Mouse (Mus musculus): ENCODE measurements around the gene Mfsd11.

Mfsd11 gene

DNA sequence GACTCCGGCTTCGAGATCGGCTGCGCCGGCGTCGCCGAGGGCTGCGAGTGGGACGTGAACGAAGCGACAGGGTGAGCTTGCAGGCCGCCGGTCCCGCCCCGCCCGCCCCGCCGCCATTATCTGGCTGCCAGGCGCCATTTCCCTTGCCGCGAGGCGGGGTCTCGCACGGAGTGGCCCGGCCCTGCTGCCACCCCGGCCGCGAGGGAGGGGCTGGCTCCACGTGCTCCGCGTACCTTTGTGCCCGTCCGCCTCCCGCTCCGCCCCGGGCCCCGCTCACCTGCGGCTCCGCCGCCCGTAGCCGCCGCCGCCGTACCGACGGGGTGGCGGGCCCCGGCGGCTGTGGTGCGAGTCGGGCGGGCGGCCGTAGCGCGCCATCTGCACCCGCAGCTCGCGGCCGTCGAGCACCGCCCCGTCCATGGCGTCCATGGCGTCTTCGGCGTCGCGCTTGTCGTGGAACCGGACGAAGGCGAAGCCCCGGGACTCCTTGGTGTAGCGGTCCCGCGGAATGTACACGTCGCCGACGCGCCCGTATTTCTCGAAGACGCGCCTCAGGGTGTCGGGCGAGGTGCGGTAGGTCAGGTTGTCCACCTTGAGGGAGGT lies at the start of gene Mfsd11:
Mfsd11 (plus strand) TSS at position 150 of the 600 bp plus-strand sequence.
- in situ Hi-C loops (cut with MboI; ENCODE audit: low pct_unique_long_range_greater_than_20kb in 1 of 2, low sequenced_read_pairs in 2 of 2, unreplicated experiment in 1 of 2) = loop anchor here in 1 of 2 experiments (25.0 kb wide), 1 partner anchor 1440 kb away; the partner anchor contains the start of genes Atp5h, Kctd2 and Mrpl58

DNA sequence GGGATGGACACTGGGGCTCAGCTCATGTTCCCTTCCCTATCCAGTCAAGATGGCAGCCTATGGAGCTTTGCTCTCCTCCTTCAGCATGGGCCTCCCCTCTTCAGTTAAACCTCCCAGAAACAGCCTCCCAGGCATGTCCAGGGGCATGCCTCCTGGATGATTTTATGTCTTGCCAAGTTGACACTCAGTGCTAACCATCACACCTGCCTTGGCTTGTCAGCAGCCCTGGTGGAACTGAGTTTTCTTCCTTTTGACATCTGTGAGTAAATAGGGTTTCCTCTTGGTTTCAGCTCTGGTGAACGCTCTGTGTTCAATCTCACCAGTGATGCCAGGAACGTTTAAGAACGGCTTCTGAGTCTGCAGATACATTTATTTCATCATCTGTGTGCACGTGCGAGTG lies 49.5 kb upstream of the Mfsd11 start:
- in situ Hi-C loops (cut with MboI; ENCODE audit: low pct_unique_long_range_greater_than_20kb in 1 of 2, low sequenced_read_pairs in 2 of 2, unreplicated experiment in 1 of 2) = loop anchor here (5.0 to 10.0 kb wide), 2 partner anchors 158 to 160 kb away; no protein-coding TSS in a partner anchor

DNA sequence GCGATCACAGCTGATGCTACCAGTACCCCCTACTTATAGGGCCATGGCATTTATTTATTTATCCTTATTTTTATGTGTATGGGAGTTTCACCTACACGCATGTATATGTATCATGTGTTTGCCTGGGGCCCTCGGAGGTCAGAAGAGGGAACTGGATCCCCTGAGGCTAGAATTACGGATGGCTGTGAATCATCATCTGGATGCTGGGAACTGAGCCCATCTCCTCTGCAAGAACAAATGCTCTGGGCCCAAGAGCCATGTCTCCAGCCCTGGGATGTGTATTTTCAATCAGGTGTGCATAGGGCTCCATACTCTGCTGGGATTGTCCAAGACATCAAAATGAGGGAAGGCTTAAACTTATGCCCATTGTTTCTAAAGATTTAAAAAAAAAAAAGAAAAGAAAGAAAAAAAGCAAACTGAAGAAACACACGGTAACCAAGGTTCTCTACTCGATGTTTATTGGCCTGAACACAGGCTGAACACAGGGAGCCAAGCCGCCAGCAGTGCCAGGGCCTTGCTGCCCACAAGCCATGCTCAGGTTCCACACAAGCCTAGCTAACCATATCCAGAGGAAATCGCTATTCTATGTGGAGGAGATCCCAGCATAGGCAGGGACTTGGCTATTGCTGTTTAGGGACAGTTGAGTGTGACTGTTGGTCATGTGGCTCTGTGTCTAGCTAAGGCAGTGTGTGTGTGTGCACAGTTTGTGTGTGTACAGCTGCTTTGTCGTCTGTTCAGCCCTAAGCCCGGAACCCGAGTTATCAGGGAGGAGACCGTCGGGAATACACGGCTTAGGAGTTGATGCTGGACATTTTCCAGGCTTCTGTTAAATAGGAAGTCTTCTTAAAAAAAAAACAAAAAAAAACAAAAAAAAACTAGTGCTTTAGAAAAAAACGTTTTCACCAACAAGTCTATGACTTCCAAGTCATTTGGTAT lies 45.8 kb upstream of the Mfsd11 start:
- in situ Hi-C loops (cut with MboI; ENCODE audit: low pct_unique_long_range_greater_than_20kb in 1 of 2, low sequenced_read_pairs in 2 of 2, unreplicated experiment in 1 of 2) = loop anchor here in 1 of 2 experiments (10.0 kb wide), 1 partner anchor 162 kb away; no protein-coding TSS in a partner anchor

DNA sequence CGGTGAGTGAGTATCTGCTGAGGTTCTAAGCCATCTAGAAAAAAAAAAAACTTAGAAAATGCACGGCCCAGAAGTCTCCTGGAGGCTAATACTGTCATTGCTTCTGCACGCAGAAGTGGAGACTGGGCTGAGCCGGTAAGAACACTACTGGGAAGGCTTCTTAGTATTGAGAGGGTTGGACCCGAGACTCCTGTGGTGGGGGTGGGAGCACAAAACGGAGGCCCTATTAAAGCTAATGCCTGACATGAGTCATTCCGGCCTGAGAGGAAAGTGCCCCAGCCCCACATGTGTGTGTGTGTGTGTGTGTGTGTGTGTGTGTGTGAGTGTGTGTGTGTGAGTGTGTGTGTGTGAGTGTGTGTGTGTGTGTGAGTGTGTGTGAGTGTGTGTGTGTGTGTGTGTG lies 45.1 kb upstream of the Mfsd11 start:
- in situ Hi-C loops (cut with MboI; ENCODE audit: low pct_unique_long_range_greater_than_20kb in 1 of 2, low sequenced_read_pairs in 2 of 2, unreplicated experiment in 1 of 2) = loop anchor here in 1 of 2 experiments (10.0 kb wide), 1 partner anchor 162 kb away; no protein-coding TSS in a partner anchor

DNA sequence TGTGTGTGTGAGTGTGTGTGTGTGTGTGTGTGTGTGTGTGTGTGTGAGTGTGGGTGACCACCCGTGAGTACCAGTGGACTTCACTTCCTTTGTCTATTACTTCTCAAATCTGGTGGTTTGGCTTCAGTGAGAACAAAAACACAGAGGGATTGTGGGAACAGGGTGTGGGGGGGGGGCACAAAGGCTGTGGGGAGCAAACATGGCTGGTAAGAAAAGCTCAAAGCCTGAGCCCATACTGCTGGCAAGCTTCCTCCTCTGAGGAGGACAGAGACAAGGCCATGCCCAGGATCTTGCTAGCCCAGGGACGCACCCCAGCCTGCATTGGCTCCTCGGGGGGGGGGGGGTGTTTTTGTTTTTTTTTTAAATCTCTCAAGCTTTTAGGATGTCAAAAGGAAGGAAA lies 44.7 kb upstream of the Mfsd11 start:
- in situ Hi-C loops (cut with MboI; ENCODE audit: low pct_unique_long_range_greater_than_20kb in 1 of 2, low sequenced_read_pairs in 2 of 2, unreplicated experiment in 1 of 2) = loop anchor here in 1 of 2 experiments (10.0 kb wide), 1 partner anchor 163 kb away; no protein-coding TSS in a partner anchor

DNA sequence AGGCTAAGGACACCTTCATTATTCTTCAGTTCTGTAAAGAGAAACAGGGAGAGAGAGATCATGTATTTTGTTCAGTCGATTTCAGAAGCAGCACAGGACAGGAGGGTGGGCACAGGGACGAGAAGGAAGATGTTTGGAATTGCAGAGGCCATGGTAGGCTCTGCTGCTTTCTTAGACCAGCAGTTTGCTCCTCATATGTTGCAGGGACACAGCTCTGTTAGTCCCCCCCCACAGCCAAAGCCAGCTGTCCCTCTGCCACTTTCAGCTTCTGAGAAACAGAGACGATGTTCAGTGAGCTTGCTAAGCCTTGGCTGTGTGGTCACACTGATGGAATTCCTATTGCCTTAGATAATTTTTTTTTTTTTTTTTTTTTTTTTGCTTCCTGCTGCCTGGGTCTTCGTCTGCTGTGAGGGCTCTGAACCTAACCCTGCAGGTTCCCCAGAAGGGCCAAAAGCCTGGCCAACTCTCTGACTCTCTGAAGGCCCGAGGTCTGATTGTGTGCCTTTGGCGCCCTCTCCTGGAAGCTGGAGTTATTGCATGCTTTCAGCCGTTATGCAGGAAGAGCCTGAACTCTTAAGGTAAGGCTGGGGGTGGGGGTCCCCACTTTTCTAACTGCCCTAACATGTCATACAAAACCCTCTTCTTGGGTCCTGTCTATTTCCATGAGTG lies 44.2 kb upstream of the Mfsd11 start:
- in situ Hi-C loops (cut with MboI; ENCODE audit: low pct_unique_long_range_greater_than_20kb in 1 of 2, low sequenced_read_pairs in 2 of 2, unreplicated experiment in 1 of 2) = loop anchor here in 1 of 2 experiments (10.0 kb wide), 1 partner anchor 163 kb away; no protein-coding TSS in a partner anchor

DNA sequence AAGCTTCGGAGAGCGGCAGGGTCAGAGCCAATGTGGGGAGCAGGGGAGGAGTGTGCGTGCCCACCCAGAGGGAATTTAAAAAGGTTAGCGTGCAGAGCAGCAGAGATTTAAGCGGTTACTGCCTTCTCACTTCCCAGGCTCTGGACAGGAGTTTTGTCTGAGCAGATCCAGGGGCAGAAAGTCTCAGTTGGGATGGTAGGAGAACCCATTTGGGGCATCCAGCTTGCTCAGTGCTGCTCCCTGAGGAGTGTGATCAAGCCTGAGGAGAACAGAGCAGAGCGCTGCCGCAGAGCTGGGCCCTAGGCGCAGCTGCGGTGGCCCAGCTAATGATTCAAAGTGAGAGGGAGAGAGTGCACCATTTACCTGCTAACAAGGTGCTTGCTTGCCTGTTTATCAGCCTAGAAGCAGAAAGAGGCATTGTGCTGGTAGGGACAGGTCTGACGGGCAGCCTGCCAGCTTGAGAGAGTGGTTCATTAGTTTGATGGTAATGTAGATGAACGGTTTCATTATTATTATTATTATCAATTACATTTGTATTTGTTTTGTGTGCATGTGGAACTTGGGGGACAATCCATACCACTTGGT lies 43.3 kb upstream of the Mfsd11 start:
- in situ Hi-C loops (cut with MboI; ENCODE audit: low pct_unique_long_range_greater_than_20kb in 1 of 2, low sequenced_read_pairs in 2 of 2, unreplicated experiment in 1 of 2) = loop anchor here in 1 of 2 experiments (10.0 kb wide), 1 partner anchor 164 kb away; no protein-coding TSS in a partner anchor

DNA sequence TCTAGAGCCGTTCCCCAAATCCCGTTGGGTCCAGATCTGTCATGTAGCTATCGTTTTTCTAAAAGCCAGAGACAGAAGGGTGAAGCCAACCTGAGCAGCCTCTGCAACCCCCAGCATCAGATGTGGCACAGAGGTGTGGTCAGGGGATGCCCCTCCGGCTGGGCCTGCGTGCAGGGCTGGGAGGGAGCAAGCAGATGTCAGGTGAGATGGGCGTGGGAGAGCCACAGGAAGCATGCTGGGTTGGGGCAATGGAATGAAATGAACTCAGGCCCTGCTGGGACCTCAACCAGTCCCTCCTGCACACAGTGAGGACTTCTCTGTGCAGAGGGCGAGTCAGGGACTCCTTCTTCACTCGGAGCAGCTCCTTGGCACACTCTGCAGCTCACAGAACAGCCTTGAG lies 42.7 kb upstream of the Mfsd11 start:
- in situ Hi-C loops (cut with MboI; ENCODE audit: low pct_unique_long_range_greater_than_20kb in 1 of 2, low sequenced_read_pairs in 2 of 2, unreplicated experiment in 1 of 2) = loop anchor here in 1 of 2 experiments (10.0 kb wide), 1 partner anchor 165 kb away; no protein-coding TSS in a partner anchor

DNA sequence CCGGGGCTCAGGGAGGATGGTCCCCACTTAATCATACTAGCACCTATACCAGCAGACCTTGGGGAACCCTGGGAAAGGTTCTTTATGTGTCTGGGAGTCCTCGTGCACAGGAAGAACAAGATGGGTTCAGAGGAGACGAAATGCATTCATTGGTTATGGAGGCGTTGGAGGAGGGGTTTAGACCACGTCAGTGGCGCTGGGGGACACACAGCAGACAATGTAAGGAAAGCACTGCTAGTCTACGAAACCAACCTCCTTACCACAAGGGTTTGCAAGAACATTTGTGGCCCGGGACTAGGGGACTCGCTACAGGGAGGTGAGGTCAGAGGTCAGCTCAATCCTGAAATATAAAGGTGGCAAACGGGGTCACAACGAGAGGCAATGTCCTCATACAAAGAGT lies 41.7 kb upstream of the Mfsd11 start:
- in situ Hi-C loops (cut with MboI; ENCODE audit: low pct_unique_long_range_greater_than_20kb in 1 of 2, low sequenced_read_pairs in 2 of 2, unreplicated experiment in 1 of 2) = no loop called here

DNA sequence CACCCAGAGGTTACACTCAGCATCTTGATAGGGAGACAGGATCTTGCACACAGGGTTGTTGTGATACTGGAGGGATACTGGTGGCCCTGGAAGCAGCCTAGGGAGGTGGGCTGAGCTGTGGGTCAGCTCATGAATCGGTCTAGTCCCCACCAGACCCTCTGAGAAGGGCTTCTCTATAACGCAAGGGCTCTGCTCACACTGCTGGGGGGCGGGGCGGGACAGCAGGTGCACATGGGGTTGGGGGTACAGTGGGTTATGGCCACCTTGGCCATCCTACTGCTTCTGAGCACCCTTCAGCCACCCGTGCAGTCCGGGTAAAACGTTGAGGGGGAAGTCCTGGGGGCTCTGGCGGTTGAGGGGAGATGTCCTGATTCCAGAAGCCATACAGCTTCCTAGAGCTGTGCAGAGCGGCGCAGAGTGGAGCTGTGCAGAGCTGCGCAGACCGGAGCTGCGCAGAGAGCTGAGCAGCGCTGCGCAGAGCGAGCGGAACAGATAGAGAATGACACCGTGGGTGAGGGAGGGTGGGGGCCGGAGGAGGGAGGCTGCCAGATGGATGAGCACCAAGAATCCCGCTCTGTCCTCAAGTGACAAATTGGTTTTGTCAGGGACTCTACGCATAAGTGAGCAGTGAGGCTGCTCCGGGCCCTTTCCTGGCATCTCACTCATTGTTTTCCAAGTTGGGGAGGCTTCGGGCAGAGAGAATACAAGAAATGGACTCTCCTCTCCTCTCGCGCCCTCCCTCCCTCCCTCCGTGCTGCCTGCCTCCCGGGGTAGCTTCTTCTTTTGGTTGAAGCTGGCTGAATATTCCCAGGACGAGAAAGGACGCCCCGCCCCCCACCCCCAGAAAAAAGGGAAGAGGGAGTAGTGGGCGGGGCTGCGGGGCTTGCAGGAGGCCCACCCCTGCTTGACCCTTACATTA lies 41.0 kb upstream of the Mfsd11 start:
- in situ Hi-C loops (cut with MboI; ENCODE audit: low pct_unique_long_range_greater_than_20kb in 1 of 2, low sequenced_read_pairs in 2 of 2, unreplicated experiment in 1 of 2) = no loop called here

DNA sequence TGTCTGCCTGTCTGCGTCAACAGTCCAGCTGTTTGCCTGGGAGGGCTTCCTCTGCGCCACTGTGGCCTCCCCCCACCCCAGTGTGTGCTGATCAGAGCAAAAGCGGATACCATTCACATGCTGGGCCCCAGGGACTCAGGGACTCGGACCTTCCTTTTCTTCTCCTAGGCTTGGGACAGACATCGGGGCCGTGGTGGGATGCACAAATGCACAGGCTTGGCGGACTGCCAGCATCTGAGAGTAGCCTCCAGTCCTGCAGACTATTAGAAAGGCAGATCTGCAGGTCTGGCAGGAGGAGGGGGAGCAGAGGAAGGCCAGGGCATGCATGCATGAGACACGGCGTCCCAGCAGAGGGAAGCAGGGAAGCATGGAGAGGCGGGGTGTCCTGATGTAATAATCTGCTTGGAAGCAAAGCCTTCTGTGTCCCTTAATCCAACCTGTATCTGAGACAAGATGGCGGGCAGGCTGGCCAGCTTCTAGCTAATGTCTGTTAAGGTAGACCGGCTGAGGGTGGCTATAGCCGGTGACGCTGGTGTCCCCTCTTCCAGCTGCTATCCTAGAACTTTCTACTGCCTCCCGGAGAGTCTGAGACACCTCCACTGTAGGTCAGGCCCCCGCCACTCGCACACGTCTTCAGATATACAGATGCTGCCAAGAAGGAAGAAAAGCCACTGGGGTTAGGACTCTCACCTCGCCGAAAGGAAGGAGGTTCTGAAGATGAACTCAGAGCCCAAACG lies 39.3 kb upstream of the Mfsd11 start:
- in situ Hi-C loops (cut with MboI; ENCODE audit: low pct_unique_long_range_greater_than_20kb in 1 of 2, low sequenced_read_pairs in 2 of 2, unreplicated experiment in 1 of 2) = no loop called here

DNA sequence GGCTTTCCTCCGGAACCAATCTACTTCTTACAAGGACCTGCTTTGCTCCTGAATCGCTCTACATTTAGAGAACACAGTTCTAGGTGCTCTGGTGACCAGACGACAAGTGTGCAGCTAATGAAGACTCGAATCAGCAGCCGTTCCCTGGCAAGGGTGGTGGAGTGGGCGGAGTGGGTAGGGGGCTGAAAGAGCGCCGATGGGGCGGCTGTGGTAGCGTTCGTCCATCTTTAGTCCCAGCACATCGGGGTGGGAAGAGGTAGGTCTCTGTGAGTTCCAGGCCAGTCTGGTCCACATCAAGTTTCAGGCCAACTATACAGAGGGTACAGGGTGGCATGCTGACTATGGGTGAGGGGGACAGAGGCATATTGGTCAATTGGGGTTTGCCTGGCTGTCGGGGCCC lies 38.6 kb upstream of the Mfsd11 start:
- in situ Hi-C loops (cut with MboI; ENCODE audit: low pct_unique_long_range_greater_than_20kb in 1 of 2, low sequenced_read_pairs in 2 of 2, unreplicated experiment in 1 of 2) = no loop called here

DNA sequence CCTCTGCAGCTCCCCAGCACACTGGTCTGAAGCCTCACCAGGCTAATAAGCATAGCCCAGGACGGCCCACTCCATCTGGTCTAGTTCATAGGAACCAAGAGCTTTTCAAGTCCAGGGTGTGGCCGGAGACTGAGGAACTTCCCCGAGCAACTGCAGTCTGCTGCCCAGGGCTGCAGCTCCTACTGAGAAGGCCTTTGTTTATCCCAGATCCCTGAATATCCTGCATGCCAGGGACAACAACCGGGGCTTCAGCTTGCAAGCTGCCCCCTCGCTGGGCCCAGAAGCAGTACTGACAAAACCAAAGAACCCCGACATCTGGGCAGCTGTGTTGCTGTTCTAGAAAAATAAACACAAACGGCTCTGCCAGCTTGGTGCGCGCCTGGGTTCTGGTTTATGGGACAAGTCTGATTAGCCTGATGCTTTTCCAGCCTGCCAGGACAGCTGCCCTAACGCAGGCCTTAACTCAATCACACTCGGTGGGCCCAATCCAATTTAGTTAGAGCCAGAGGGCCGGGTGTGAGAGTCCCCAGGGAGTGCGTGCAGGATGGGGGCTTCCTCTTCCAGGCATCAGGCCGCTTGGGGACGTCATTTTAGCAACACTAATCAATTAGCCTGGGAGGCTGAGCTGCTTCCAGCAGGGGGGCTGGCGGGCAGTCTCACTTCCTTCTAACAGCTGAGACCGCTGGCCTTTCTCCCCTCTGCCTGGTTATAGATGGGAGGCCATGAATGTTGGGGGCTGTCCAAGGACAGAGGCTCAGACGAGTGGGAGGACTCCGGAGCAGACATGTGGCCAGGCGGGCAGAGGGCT lies 38.0 kb upstream of the Mfsd11 start:
- in situ Hi-C loops (cut with MboI; ENCODE audit: low pct_unique_long_range_greater_than_20kb in 1 of 2, low sequenced_read_pairs in 2 of 2, unreplicated experiment in 1 of 2) = no loop called here

DNA sequence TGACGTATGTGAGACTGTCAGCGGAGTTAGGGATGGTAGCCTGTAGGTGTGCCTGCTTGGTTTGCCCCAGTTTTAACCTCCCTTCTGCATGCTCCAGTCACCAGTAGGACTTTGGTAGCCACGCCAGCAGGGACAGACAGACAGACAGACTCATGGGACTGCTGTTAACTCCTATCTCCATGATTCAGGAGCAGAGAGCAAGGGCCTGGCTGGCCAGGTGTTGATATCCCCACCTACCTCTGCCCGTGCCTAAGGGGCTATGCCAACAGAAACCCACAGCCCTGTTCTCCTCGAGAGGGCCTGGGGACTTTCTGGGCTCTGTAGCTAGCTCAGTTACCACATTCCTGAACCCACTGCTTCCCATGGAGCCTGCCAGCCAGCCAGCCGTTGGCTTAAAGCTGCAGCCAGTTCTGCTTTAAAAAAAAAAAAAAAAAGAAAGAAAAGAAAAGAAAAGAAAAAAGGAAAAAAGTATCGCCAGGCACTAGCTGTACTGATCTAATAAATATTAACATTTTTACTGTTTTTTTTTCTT lies 37.3 kb upstream of the Mfsd11 start:
- in situ Hi-C loops (cut with MboI; ENCODE audit: low pct_unique_long_range_greater_than_20kb in 1 of 2, low sequenced_read_pairs in 2 of 2, unreplicated experiment in 1 of 2) = no loop called here

DNA sequence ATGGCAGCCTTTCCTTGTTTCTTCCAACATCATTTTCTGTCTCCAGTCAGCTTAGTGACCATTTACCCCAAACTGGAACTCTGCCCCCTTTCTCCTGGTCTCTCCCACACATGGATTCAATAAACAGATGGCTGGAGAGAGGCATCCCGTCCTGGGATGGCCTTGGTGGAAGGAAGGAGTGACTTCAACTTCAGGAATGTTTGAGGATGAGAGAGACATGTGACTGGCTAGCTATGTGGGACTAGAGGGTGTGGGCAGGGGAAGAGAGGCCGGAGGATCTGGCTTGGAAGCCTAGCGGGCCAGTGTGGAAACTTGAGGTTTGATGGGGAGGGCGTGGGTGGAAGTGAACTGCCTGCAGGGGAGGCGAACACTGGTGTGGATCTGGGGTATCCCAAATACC lies 35.5 kb upstream of the Mfsd11 start:
- in situ Hi-C loops (cut with MboI; ENCODE audit: low pct_unique_long_range_greater_than_20kb in 1 of 2, low sequenced_read_pairs in 2 of 2, unreplicated experiment in 1 of 2) = no loop called here

DNA sequence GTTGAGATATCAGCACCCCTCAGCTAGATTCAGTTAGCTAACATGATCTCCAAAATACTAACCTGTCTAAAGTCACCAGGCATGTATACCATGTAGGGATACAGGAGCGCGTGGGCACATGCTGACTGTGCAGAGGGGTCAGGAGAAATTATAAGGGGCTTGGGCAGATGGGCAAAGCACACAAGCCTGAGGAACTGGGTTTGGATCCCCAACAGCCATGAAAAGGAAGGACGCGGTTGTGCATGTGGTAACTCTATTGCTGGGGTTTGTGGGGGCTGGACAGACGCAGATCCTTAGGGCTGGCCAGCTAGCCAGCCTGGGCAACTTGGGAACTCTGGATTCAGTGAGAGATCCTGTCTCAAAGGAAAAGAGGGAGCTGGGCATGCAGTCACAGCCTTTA lies 34.7 kb upstream of the Mfsd11 start:
- in situ Hi-C loops (cut with MboI; ENCODE audit: low pct_unique_long_range_greater_than_20kb in 1 of 2, low sequenced_read_pairs in 2 of 2, unreplicated experiment in 1 of 2) = no loop called here

Data from mouse embryonic stem cell (cell line).